Mouse (Mus musculus): ENCODE results near the gene Nol8. TPM values are rescaled to one million over a fixed set of nuclear protein-coding genes. Genes with fewer than 3 reads are reported as not detected.
A peak's percentile ranks its signal among the peaks of the same experiment; 100 is the strongest.

The Nol8 gene
- total RNA-seq, 2 experiments from 2014 or later, result 63.1 to 71.4 TPM

- peak; percentile 100 for ATAC-seq (replicated peaks; ENCODE audit: low FRiP score, low TSS enrichment, poor library complexity, severe bottlenecking)
Observed at GRCm38 (mm10) chr13:49681351-49682232, 28.7 kb downstream of the Nol8 start, which contains the start of gene Iars. Gene Iars, plus strand, starts transcription at chr13:49682100.

- peak; percentile 57 for ATAC-seq (replicated peaks; ENCODE audit: low FRiP score, low TSS enrichment, poor library complexity, severe bottlenecking)
Observed at GRCm38 (mm10) chr13:49682233-49682846, 29.5 kb downstream of the Nol8 start.

- no peak for ATAC-seq (replicated peaks; ENCODE audit: low FRiP score, low TSS enrichment, poor library complexity, severe bottlenecking)
Observed at GRCm38 (mm10) chr13:49684266-49684665, 31.4 kb downstream of the Nol8 start.

GRCm38 (mm10) chr13:49691056-49691455 lies 38.2 kb downstream of the Nol8 start:
- no peak for ATAC-seq (replicated peaks; ENCODE audit: low FRiP score, low TSS enrichment, poor library complexity, severe bottlenecking)

- no peak for ATAC-seq (replicated peaks; ENCODE audit: low FRiP score, low TSS enrichment, poor library complexity, severe bottlenecking)
Observed at GRCm38 (mm10) chr13:49703216-49703779, 50.4 kb downstream of the Nol8 start.

GRCm38 (mm10) chr13:49706032-49706690 lies 53.3 kb downstream of the Nol8 start:
- ATAC-seq (replicated peaks; ENCODE audit: low FRiP score, low TSS enrichment, poor library complexity, severe bottlenecking), result no peak

- ATAC-seq (replicated peaks; ENCODE audit: low FRiP score, low TSS enrichment, poor library complexity, severe bottlenecking), result no peak
Observed at GRCm38 (mm10) chr13:49708311-49708710, 55.4 kb downstream of the Nol8 start.

GRCm38 (mm10) chr13:49712047-49712721 lies 59.3 kb downstream of the Nol8 start:
- peak; percentile 51; the same call in 1 of the 2 replicates for ATAC-seq (replicated peaks; ENCODE audit: low FRiP score, low TSS enrichment, poor library complexity, severe bottlenecking)

- ATAC-seq (replicated peaks; ENCODE audit: low FRiP score, low TSS enrichment, poor library complexity, severe bottlenecking), result no peak
Observed at GRCm38 (mm10) chr13:49719310-49719709, 66.4 kb downstream of the Nol8 start.

Other genes starting within 250 kb of the Nol8 start
- 8.9 and 9.8 TPM in 2 replicates for gene Ippk, start 231.8 kb upstream of the Nol8 start, total RNA-seq (2014; fragmentation: Nextera tagmentation)
- gene Ippk, start 231.8 kb upstream of the Nol8 start, total RNA-seq (2017), result 13.0 and 13.2 TPM in 2 replicates
- gene Tes3-ps, start 159.8 kb upstream of the Nol8 start, total RNA-seq (2014; fragmentation: Nextera tagmentation), result 0.12 and 0.20 TPM in 2 replicates
- 6.5 and 7.0 TPM in 2 replicates for gene Tes3-ps, start 159.8 kb upstream of the Nol8 start, total RNA-seq (2017)
- gene Ecm2, start 148.3 kb upstream of the Nol8 start, total RNA-seq (2014; fragmentation: Nextera tagmentation), result 0.12 TPM in 1 of 2 replicates, not detected in the other
- 0.46 TPM in 1 of 2 replicates, not detected in the other for gene Ecm2, start 148.3 kb upstream of the Nol8 start, total RNA-seq (2017)
- gene Aspn, start 108.6 kb upstream of the Nol8 start, total RNA-seq (2014; fragmentation: Nextera tagmentation), result not detected in 2 replicates
- gene Aspn, start 108.6 kb upstream of the Nol8 start, total RNA-seq (2017), result not detected in 2 replicates
- gene Omd, start 70.6 kb upstream of the Nol8 start, total RNA-seq (2014; fragmentation: Nextera tagmentation), result not detected in 2 replicates
- 0.47 TPM in 1 of 2 replicates, not detected in the other for gene Omd, start 70.6 kb upstream of the Nol8 start, total RNA-seq (2017)
- not detected in 2 replicates for gene Ogn, start 45.0 kb upstream of the Nol8 start, total RNA-seq (2014; fragmentation: Nextera tagmentation)
- gene Ogn, start 45.0 kb upstream of the Nol8 start, total RNA-seq (2017), result not detected in 2 replicates
- gene Cenpp, start 293 bp upstream of the Nol8 start, total RNA-seq (2014; fragmentation: Nextera tagmentation), result 44.6 and 44.7 TPM in 2 replicates
- 33.8 and 43.8 TPM in 2 replicates for gene Cenpp, start 293 bp upstream of the Nol8 start, total RNA-seq (2017)
- gene Iars, start 29.0 kb downstream of the Nol8 start, total RNA-seq (2014; fragmentation: Nextera tagmentation), result 77.6 and 124 TPM in 2 replicates
- 90.4 and 105 TPM in 2 replicates for gene Iars, start 29.0 kb downstream of the Nol8 start, total RNA-seq (2017)
- not detected in 2 replicates for gene Gm30302, start 145.9 kb downstream of the Nol8 start, total RNA-seq (2014; fragmentation: Nextera tagmentation)
- not detected in 2 replicates for gene Gm30302, start 145.9 kb downstream of the Nol8 start, total RNA-seq (2017)